Mouse (Mus musculus): ENCODE measurements around the gene Cxcl16. TPM values are rescaled to one million over a fixed set of nuclear protein-coding genes. Genes with fewer than 3 reads are reported as not detected.

Cxcl16 gene
- total RNA-seq, 1 experiment from 2014 or later, result 2.8 TPM

DNA sequence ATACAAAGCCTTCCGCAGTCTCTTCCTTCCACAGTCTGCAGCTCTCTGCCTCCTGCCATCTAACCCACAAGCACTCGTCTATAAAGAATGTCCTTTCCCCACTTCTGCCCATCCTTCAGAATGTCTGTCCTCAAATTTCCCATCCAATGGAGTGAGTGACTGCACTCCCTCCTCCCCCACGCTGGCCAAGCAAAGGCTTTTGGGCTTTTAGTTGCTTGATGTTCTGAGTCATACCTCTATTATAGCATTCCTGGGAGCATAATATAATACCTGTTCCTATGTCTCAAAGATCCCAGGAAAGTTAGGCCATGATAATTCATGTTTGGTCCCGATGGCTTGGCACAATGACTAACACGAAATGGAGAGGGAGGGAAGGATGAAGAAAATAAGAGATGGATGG is 28.2 kb downstream of the Cxcl16 start:
- ATAC-seq (replicated peaks; ENCODE audit: insufficient number of reproducible peaks, low FRiP score, low TSS enrichment, poor library complexity, severe bottlenecking), result no peak

- 0 out of 2 replicates have a peak, but pooled peaks have one; percentile 27 for ATAC-seq (replicated peaks; ENCODE audit: insufficient number of reproducible peaks, low FRiP score, low TSS enrichment, poor library complexity, severe bottlenecking)
These were observed 33.2 kb downstream of the Cxcl16 start for GRCm38 (mm10) chr11:70426598-70426997.

- ATAC-seq (replicated peaks; ENCODE audit: insufficient number of reproducible peaks, low FRiP score, low TSS enrichment, poor library complexity, severe bottlenecking), result no peak
These were observed 40.3 kb downstream of the Cxcl16 start for GRCm38 (mm10) chr11:70419486-70419885.

DNA sequence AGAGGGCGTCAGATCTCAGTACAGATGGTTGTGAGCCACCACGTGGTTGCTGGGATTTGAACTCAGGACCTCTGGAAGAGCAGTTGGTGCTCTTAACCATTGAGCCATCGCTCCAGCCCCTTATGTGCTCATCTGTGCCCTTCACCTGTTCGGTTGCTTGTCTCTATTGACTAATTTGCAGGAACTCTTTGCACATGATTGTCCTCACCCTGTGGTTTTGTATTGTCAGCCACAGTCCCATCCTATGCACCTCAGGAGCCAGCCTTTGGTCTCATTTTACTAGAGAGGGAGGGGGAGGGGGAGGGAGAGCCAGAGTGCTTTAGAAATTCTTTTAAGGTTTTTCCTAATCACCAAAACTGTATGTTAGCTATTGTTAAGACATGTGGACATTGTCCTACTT is 41.6 kb downstream of the Cxcl16 start:
- no peak for ATAC-seq (replicated peaks; ENCODE audit: insufficient number of reproducible peaks, low FRiP score, low TSS enrichment, poor library complexity, severe bottlenecking)

DNA sequence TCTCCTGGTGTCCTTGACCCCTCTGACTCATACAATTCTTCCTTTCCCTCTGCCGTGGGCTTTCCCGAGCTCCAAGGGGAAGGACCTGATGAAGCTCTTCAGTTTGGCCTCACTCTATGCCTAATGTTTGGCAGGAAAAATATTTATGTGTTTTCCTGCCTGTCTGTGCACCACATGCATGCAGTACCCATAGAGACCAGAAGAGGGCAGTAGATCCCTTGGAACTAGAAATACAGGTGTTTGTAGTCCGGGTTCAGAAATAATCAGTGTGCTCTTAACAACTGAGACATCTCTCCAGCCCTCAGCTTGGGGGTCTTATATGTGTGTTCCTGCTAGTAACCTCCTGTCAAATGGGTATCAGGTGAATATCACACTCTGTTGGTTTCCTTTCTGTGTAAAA is 45.8 kb downstream of the Cxcl16 start:
- peak; percentile 59 for ATAC-seq (replicated peaks; ENCODE audit: insufficient number of reproducible peaks, low FRiP score, low TSS enrichment, poor library complexity, severe bottlenecking)

GRCm38 (mm10) chr11:70412591-70412990 is 47.2 kb downstream of the Cxcl16 start:
- no peak for ATAC-seq (replicated peaks; ENCODE audit: insufficient number of reproducible peaks, low FRiP score, low TSS enrichment, poor library complexity, severe bottlenecking)

- no peak for ATAC-seq (replicated peaks; ENCODE audit: insufficient number of reproducible peaks, low FRiP score, low TSS enrichment, poor library complexity, severe bottlenecking)
These were observed 49.5 kb downstream of the Cxcl16 start for GRCm38 (mm10) chr11:70410297-70410643.

GRCm38 (mm10) chr11:70409594-70410296 is 50.0 kb downstream of the Cxcl16 start, which contains the start of gene Pelp1:
Gene Pelp1 (minus strand): TSS chr11:70410031.
- ATAC-seq (replicated peaks; ENCODE audit: insufficient number of reproducible peaks, low FRiP score, low TSS enrichment, poor library complexity, severe bottlenecking), result peak; percentile 79

Other genes starting within 250 kb of the Cxcl16 start
- not detected in 3 replicates for gene Slc16a11, start 247.2 kb downstream of the Cxcl16 start, total RNA-seq (2017)
- gene Slc16a13, start 238.9 kb downstream of the Cxcl16 start, total RNA-seq (2017), result 1.9 to 11.0 TPM (median 3.1 TPM) in 3 replicates
- gene Bcl6b, start 230.2 kb downstream of the Cxcl16 start, total RNA-seq (2017), result not detected in 3 replicates
- 8.1 to 28.1 TPM (median 18.3 TPM) in 3 replicates for gene 0610010K14Rik, start 222.1 kb downstream of the Cxcl16 start, total RNA-seq (2017)
- gene Gm21988, start 220.2 kb downstream of the Cxcl16 start, total RNA-seq (2017), result 3.3 to 5.8 TPM in 2 of 3 replicates, not detected in the other
- 17.5 to 31.1 TPM (median 23.2 TPM) in 3 replicates for gene Rnasek, start 220.1 kb downstream of the Cxcl16 start, total RNA-seq (2017)
- 0.85 to 26.1 TPM (median 1.6 TPM) in 3 replicates for gene Alox12, start 204.6 kb downstream of the Cxcl16 start, total RNA-seq (2017)
- 2.5 TPM in 1 of 3 replicates, not detected in the others for gene Alox12e, start 137.4 kb downstream of the Cxcl16 start, total RNA-seq (2017)
- 1.6 to 43.2 TPM (median 41.4 TPM) in 3 replicates for gene Alox15, start 108.0 kb downstream of the Cxcl16 start, total RNA-seq (2017)
- gene Pelp1, start 50.0 kb downstream of the Cxcl16 start, total RNA-seq (2017), result 1.6 to 4.9 TPM (median 2.1 TPM) in 3 replicates
- 94.2 to 148 TPM (median 113 TPM) in 3 replicates for gene Arrb2, start 27.3 kb downstream of the Cxcl16 start, total RNA-seq (2017)
- 37.7 to 56.2 TPM (median 52.1 TPM) in 3 replicates for gene Med11, start 8.1 kb downstream of the Cxcl16 start, total RNA-seq (2017)
- gene Zmynd15, start 551 bp downstream of the Cxcl16 start, total RNA-seq (2017), result 0.21 TPM in 1 of 3 replicates, not detected in the others
- not detected in 3 replicates for gene Tm4sf5, start 45.3 kb upstream of the Cxcl16 start, total RNA-seq (2017)
- gene Vmo1, start 54.6 kb upstream of the Cxcl16 start, total RNA-seq (2017), result not detected in 3 replicates
- not detected in 3 replicates for gene Gltpd2, start 59.2 kb upstream of the Cxcl16 start, total RNA-seq (2017)
- gene Psmb6, start 65.4 kb upstream of the Cxcl16 start, total RNA-seq (2017), result 181 to 224 TPM (median 209 TPM) in 3 replicates
- gene Gm40193, start 73.0 kb upstream of the Cxcl16 start, total RNA-seq (2017), result not detected in 3 replicates
- 5.1 to 22.0 TPM (median 11.1 TPM) in 3 replicates for gene Pld2, start 80.1 kb upstream of the Cxcl16 start, total RNA-seq (2017)
- gene Mink1, start 102.9 kb upstream of the Cxcl16 start, total RNA-seq (2017), result 50.8 to 81.3 TPM (median 55.8 TPM) in 3 replicates
- not detected in 3 replicates for gene 4930544D05Rik, start 155.9 kb upstream of the Cxcl16 start, total RNA-seq (2017)
- gene Chrne, start 159.2 kb upstream of the Cxcl16 start, total RNA-seq (2017), result 2.1 to 17.4 TPM (median 5.5 TPM) in 3 replicates
- 0.57 to 3.3 TPM in 2 of 3 replicates, not detected in the other for gene Gp1ba, start 179.1 kb upstream of the Cxcl16 start, total RNA-seq (2017)
- gene Rnf167, start 187.3 kb upstream of the Cxcl16 start, total RNA-seq (2017), result 89.4 to 129 TPM (median 90.9 TPM) in 3 replicates
- 41.1 to 62.6 TPM (median 43.5 TPM) in 3 replicates for gene Slc25a11, start 187.5 kb upstream of the Cxcl16 start, total RNA-seq (2017)
- gene Pfn1, start 194.7 kb upstream of the Cxcl16 start, total RNA-seq (2017), result 527 to 871 TPM (median 568 TPM) in 3 replicates
- 236 to 452 TPM (median 414 TPM) in 3 replicates for gene Eno3, start 197.2 kb upstream of the Cxcl16 start, total RNA-seq (2017)
- 49.1 to 78.2 TPM (median 76.7 TPM) in 3 replicates for gene Spag7, start 209.4 kb upstream of the Cxcl16 start, total RNA-seq (2017)
- 8.9 to 20.6 TPM (median 15.7 TPM) in 3 replicates for gene Camta2, start 228.1 kb upstream of the Cxcl16 start, total RNA-seq (2017)
- gene Inca1, start 240.2 kb upstream of the Cxcl16 start, total RNA-seq (2017), result 0.53 TPM in 1 of 3 replicates, not detected in the others
- 27.3 to 30.6 TPM (median 30.3 TPM) in 3 replicates for gene Kif1c, start 240.6 kb upstream of the Cxcl16 start, total RNA-seq (2017)